Mouse (Mus musculus): Measurements from ENCODE around the gene Dclre1b.
"Not testable (repeated sequence)": the region's sequence is repeated elsewhere in the genome, so short reads cannot be mapped to it uniquely, and the experiment has no call there.

DNA sequence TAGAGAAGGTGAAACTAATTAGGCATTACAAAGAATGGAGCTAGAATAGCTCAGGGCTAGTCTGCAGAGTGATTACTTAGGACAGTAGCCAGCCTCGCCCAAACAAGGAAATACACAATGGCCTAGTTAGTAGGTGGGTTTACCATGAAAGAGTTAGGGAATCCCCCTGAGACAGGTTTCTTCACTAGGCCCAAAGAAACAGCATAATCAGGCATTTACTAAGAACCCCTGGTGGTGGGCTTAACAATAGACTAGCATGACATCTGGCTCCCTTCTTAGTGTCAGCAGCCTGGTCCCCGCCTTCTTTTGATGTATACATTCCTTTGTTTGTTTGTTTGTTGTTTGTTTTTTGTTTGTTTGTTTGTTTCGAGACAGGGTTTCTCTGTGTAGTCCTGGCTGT, 31.0 kb upstream of the Dclre1b start:
- TF ChIP-seq POLR2A (IDR thresholded peaks at IDR 0.05; ENCODE audit: insufficient read length, low read depth); MYOD1 (IDR thresholded peaks at IDR 0.05; ENCODE audit: control insufficient read depth in 1 of 3, insufficient read length in 2 of 3, low read depth in 2 of 3): not testable (repeated sequence)

All from myocyte (in vitro differentiated cells).